Mouse (Mus musculus) forebrain, embryonic 11.5 days (tissue): ENCODE data around the gene Ankrd13b. TPM values are rescaled to one million over a fixed set of nuclear protein-coding genes. Genes with fewer than 3 reads are reported as not detected.

Experiments
- ATAC-seq: fragments of 200-750 bp; cut with Nextera tagmentation; replicated peaks from 2 replicates; pipeline ENCODE4 v1.8.0; 2017; ENCODE audit warnings: moderate TSS enrichment; ENCODE audit not compliant: low FRiP score
- DNase-seq: peaks from one replicate; pipeline ENCODE4 v3.0.0-alpha.2; 2017; ENCODE audit warnings: low spot score
- H3K27ac ChIP-seq: fragments of 300-500 bp; sonication (generic); 2 replicates; pipeline ENCODE4 v1.5.1; 2014; ENCODE audit warnings: low read depth, low read length
- H3K27me3 ChIP-seq: fragments of 300-500 bp; sonication (generic); 2 replicates; pipeline ENCODE4 v1.6.1; 2014; ENCODE audit warnings: mild to moderate bottlenecking, low read length, mixed read lengths; ENCODE audit not compliant: control insufficient read depth, insufficient read depth
- H3K36me3 ChIP-seq: fragments of 300-500 bp; sonication (generic); 2 replicates; pipeline ENCODE4 v1.6.1; 2014; ENCODE audit warnings: mild to moderate bottlenecking, low read length, moderate library complexity, mixed read lengths; ENCODE audit not compliant: control insufficient read depth, insufficient read depth
- H3K4me1 ChIP-seq: fragments of 300-500 bp; sonication (generic); replicated peaks from 2 replicates; pipeline ENCODE4 v1.6.1; 2014; ENCODE audit warnings: low read length, mixed read lengths; ENCODE audit not compliant: control insufficient read depth, insufficient read depth
- H3K4me2 ChIP-seq: fragments of 300-500 bp; sonication (generic); 2 replicates; pipeline ENCODE4 v1.6.1; 2014; ENCODE audit warnings: low read depth, mild to moderate bottlenecking, low read length, moderate library complexity, mixed read lengths; ENCODE audit not compliant: severe bottlenecking
- H3K4me3 ChIP-seq: fragments of 300-500 bp; sonication (generic); 2 replicates; pipeline ENCODE4 v1.5.1; 2014; ENCODE audit warnings: low read depth, low read length
- H3K9ac ChIP-seq: fragments of 300-500 bp; sonication (generic); 2 replicates; pipeline ENCODE4 v1.6.1; 2014; ENCODE audit warnings: low read length
- H3K9me3 ChIP-seq: fragments of 300-500 bp; sonication (generic); 2 replicates; pipeline ENCODE4 v1.6.1; 2016; ENCODE audit warnings: low read length, mixed read lengths; ENCODE audit not compliant: control insufficient read depth
- WGBS: fragments of 180-500 bp; shearing (Covaris S2); extraction: QIAGEN DNeasy Blood & Tissue Kit; methylation state at CpG from one replicate; pipeline ENCODE4 v1.1.7; 2014; 5-methylcytosine and 5-hydroxymethylcytosine counted together
- polyA plus RNA-seq: library from polyadenylated mRNA; unstranded; fragments of >200 nt; fragmentation: Nextera tagmentation; extraction: Ambion mirVana; gene quantifications from 2 replicates; pipeline ENCODE4 v1.2.1, GENCODE M21; 2014

The Ankrd13b gene
- polyA plus RNA-seq, 1 experiment from 2014 or later: 19.0 TPM

- no peaks in the 10 kb centered on the region for H3K36me3 ChIP-seq
- peaks cover 44% of the 10 kb centered on the region for H3K27me3 ChIP-seq
- H3K27ac ChIP-seq: no peak overlapping the region
- DNase-seq: no peak
- peak overlapping the region; percentile 41 for H3K9ac ChIP-seq
- H3K9me3 ChIP-seq: no peaks in the 10 kb centered on the region
- WGBS: 47% methylated on average over 8 of the region's 8 CpGs
- H3K4me2 ChIP-seq: peak overlapping the region; percentile 99; the same call in 1 of the 2 replicates
- no peak for ATAC-seq
- peaks cover 4% of the 10 kb centered on the region; the same call in 1 of the 2 replicates for H3K4me1 ChIP-seq
- H3K4me3 ChIP-seq: peak overlapping the region; percentile 49; the same call in 1 of the 2 replicates
Observed at GRCm38 (mm10) chr11:77463101-77463445, 26.4 kb downstream of the Ankrd13b start.

DNA sequence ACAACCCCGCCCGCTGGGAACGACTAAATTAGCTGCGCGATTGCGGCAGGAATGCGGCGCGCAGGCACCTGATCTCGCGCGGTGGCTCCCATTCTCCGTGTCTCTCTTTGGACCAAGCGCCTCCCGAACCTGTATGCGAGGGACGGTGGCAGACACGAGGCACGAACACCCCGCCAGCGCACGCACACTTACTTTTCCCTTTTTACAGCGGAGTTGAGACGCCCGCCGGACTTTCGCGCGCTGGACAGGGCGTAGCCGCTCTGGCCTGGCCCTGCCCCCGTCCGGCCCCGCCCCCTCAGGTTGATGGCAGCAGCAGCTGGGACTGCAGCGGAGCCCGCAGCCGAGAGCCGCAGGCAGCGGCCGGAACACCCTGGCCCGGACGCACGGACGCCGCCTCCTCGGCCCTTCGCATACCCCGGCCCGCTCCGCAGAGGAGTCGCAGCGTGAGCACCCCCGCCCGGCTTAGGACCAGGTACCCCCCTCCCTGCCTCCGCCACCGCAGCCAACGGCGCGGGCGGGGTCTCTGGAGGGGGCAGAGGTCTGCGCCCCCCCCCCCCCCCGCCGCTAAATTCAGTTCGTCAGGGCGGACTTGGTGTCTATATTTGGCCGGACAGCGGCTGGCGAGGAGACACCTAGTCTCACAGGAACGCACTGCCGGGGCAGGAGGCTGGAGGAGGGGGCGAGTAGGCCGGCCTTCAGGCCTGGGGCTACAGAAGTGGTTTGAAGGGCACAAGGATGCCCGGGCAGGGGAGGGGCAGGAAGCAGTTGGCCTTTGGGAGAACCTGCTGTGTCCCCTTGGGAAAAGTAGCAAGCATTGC is 27.0 kb downstream of the Ankrd13b start, which contains the start of gene Coro6:
Gene Coro6, plus strand, starts transcription at position 129 of the 818 bp plus-strand sequence.
- ATAC-seq (peak; percentile 69), DNase-seq (peak; percentile 83)
- peak within 1 kb of the TSS; percentile 49 for H3K4me3 ChIP-seq
- H3K36me3 ChIP-seq: no peaks in the 10 kb centered on the region
- WGBS: under 1% methylated on average over 70 of the region's 73 CpGs
- peaks cover 40% of the 10 kb centered on the region for H3K27me3 ChIP-seq
- H3K4me2 ChIP-seq: peak within 1 kb of the TSS; percentile 99
- peaks cover 4% of the 10 kb centered on the region; the same call in 1 of the 2 replicates for H3K4me1 ChIP-seq
- no peaks in the 10 kb centered on the region for H3K9me3 ChIP-seq
- no peak within 1 kb of the TSS for H3K27ac ChIP-seq
- H3K9ac ChIP-seq: peak within 1 kb of the TSS; percentile 41

DNA sequence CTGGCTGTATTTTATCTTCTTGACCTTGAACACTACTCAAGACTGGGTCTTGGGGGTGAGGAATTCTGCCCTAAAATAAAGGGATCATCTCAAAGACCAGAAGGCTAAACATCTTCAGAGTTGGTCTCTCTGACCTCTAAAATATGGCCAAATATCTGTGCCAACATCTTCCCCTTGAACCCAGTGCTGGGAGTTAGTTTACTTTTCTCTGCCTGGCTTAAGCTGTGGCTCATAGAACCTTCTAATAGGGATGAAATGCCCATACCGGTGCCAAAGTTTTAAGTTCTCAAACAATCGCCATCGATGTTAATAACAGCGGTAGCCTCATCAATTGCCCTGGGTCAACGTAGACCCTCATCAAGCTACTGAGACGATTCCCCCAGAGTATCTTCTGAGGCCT is 27.6 kb downstream of the Ankrd13b start:
- no peak overlapping the region for H3K27ac ChIP-seq
- WGBS: 6% methylated on average over 6 of the region's 6 CpGs
- no peak for DNase-seq
- peak overlapping the region; percentile 49 for H3K4me3 ChIP-seq
- no peaks in the 10 kb centered on the region for H3K36me3 ChIP-seq
- ATAC-seq: no peak
- no peaks in the 10 kb centered on the region for H3K9me3 ChIP-seq
- H3K4me2 ChIP-seq: peak overlapping the region; percentile 99
- peak overlapping the region; percentile 41 for H3K9ac ChIP-seq
- H3K4me1 ChIP-seq: peaks cover 4% of the 10 kb centered on the region; the same call in 1 of the 2 replicates
- H3K27me3 ChIP-seq: peaks cover 35% of the 10 kb centered on the region

DNA sequence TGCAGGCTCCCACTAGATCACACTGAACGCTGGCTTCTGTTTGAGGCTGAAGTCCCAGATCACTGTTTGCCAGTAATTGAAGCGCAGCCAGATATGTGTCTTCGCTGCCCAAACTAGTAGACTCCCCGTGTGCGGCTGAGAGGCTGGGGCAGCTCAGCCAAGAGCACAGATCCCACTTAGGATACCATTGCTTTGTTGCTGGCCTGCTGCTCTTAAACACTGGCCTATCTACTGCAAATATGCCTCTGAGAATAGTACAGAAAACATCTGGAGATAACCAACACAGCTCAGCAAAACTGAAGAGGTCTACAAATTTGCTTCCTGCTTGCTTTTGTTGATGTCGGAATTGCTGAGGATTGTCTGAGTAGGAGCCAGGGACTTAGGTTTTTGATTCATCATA is 32.6 kb downstream of the Ankrd13b start:
- Histone ChIP-seq H3K4me3 (no peak overlapping the region), H3K4me2 (no peak overlapping the region), H3K9ac (no peak overlapping the region), H3K4me1 (no peaks in the 10 kb centered on the region), H3K27ac (no peak overlapping the region), H3K27me3 (peaks cover 8% of the 10 kb centered on the region; the same call in 1 of the 2 replicates), H3K36me3 (no peaks in the 10 kb centered on the region), H3K9me3 (no peaks in the 10 kb centered on the region)
- ATAC-seq: no peak
- DNase-seq: no peak
- WGBS: 89% methylated on average over 6 of the region's 6 CpGs

- Histone ChIP-seq H3K36me3 (no peaks in the 10 kb centered on the region), H3K4me1 (no peaks in the 10 kb centered on the region), H3K4me3 (no peak overlapping the region), H3K9ac (no peak overlapping the region), H3K9me3 (no peaks in the 10 kb centered on the region), H3K27me3 (peaks cover 2% of the 10 kb centered on the region; the same call in 1 of the 2 replicates), H3K4me2 (no peak overlapping the region), H3K27ac (no peak overlapping the region)
- whole genome bisulfite sequencing: 89% methylated on average over 9 of the region's 9 CpGs
- DNase-seq: no peak
- ATAC-seq: no peak
Observed at GRCm38 (mm10) chr11:77455770-77456510, 33.5 kb downstream of the Ankrd13b start.

DNA sequence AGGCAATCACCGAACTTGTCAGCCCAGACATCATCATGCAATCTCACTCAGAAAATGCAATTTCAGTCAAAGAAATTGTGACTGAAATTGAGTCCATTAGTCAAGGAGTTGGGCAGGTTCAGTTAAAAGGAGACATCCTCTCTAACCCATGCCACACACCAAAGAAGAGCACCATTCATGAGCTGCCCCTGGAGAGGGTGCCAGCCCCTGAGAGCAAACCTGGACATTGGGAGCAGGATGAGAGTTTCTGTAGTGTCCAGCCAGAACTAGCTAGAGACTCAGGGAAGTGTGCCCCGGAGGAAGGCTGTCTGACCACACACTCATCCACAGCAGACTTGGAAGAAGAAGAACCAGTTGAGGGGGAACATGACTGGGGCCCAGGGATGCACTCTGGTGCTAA is 36.1 kb downstream of the Ankrd13b start:
- no peak overlapping the region for H3K4me3 ChIP-seq
- ATAC-seq (no peak), DNase-seq (no peak)
- no peaks in the 10 kb centered on the region for H3K27me3 ChIP-seq
- H3K36me3 ChIP-seq: no peaks in the 10 kb centered on the region
- WGBS: 94% methylated on average over 2 of the region's 2 CpGs
- no peak overlapping the region for H3K27ac ChIP-seq
- no peak overlapping the region for H3K4me2 ChIP-seq
- H3K9me3 ChIP-seq: no peaks in the 10 kb centered on the region
- H3K9ac ChIP-seq: no peak overlapping the region
- no peaks in the 10 kb centered on the region for H3K4me1 ChIP-seq

DNA sequence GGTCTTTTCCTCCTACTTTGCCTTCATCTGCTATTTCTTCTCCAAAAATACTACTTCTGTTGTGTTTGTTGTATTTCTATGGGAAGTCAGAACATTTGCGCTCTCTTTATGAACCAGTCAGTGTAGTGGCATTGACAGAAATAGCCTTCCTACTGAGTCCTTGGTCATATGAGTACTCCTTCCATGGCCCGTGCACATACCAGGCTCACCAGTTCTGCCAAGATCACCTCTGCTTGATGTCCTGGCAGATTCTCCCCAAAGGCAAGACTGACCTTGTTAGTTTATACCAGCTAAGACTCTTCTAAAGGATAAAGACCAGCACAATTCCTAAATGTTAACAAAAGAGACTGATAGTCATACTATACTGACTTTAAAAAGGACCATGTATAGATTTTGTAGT is 37.8 kb downstream of the Ankrd13b start:
- Histone ChIP-seq H3K4me2 (no peak overlapping the region), H3K4me1 (no peaks in the 10 kb centered on the region), H3K36me3 (no peaks in the 10 kb centered on the region), H3K4me3 (no peak overlapping the region), H3K27ac (no peak overlapping the region), H3K9me3 (no peaks in the 10 kb centered on the region), H3K9ac (no peak overlapping the region), H3K27me3 (no peaks in the 10 kb centered on the region)
- WGBS: 96% methylated on average over 2 of the region's 2 CpGs
- DNase-seq (no peak), ATAC-seq (no peak)

DNA sequence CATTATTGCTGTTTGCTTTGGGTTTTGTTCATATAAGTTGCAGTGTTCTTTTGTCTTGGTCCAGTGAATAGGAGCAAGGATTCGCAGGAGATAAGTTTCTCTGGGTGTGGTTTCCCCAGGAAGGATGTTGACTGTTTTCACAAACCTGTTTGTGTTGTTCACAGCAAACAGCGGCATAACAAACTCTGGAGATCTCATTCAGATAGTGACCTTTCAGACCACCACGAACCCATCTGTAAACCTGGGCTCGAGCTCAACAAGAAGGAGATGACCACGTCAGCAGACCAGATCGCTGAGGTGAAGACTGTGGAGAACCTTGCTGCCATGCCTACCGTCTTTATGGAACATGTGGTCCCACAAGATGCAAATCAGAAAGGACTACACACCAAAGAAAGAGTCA is 40.3 kb downstream of the Ankrd13b start:
- ATAC-seq: no peak
- no peaks in the 10 kb centered on the region for H3K36me3 ChIP-seq
- 91% methylated on average over 7 of the region's 7 CpGs for WGBS

More for the DNA sequence above, 40.3 kb downstream of the Ankrd13b start:
- Histone ChIP-seq H3K9me3 (no peaks in the 10 kb centered on the region), H3K4me2 (no peak overlapping the region), H3K4me1 (no peaks in the 10 kb centered on the region), H3K27ac (no peak overlapping the region), H3K27me3 (no peaks in the 10 kb centered on the region), H3K9ac (no peak overlapping the region), H3K4me3 (no peak overlapping the region)
- no peak for DNase-seq
